Comparison of ENCODE assay signal across 8 mouse cellular contexts in the genomic region with DNA sequence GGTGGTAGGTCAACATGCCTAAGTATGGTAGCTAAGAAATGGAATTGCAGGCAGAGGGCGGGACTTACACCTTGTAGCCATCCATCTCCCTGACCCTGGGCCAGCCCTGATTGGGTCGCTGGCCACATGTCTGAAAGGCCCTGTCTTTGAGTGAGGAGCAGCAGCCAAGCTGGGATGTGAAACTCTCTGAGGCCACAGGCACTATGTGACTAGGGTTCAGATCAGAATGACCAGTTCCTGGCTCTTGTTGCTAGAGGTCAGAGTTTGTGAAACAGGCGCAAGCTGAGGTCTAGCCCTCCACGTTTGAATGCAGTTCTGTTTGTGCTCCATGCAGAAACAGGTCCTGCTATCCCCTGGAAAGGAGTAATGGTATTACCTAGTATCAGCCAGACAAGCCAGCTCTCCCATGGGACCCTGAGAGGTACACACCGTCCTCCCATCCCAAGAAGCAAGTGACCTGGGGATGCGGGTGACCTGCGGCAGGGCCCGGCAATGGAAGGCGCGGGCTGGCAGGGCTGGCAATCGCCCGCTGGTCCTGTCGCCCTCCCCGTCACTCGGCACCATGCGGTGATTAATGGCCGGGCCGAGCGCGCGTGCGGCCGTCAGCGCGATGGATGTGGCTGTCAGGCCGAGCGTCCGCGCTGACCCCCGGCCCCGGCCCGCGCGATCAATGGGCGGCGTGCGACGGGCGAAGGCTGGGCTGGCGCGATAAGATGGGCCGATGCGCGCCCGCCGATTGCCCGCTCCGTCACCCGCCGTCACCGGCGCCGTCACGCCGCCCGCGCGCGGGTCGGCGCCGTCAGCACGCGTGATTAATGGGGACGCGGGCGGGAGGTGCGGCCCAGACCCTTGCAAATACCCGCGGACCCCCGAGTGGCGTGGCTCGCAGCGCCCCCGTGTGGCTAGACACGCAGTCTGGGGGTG. TPM values are rescaled to one million over a fixed set of nuclear protein-coding genes. Genes with fewer than 3 reads are reported as not detected.
A peak's percentile ranks its signal among the peaks of the same experiment; 100 is the strongest.
DNase-seq lines count a peak whose midpoint lies in the region; ATAC-seq and TF ChIP-seq lines count a peak whose summit lies in the region.

No protein-coding gene starts in this region.

- H3K9ac ChIP-seq in heart, embryonic 14.5 days (ENCODE audit: low read length) = peak overlapping the region; percentile 68
- peak overlapping the region; percentile 48 for H3K9ac ChIP-seq in lung, embryonic 15.5 days

- H3K27ac ChIP-seq in embryonic facial prominence, embryonic 10.5 days (replicated peaks) = peak overlapping the region; percentile 71
- no peak overlapping the region for H3K27ac ChIP-seq in heart, embryonic 14.5 days (replicated peaks in 1 of 2; ENCODE audit: control insufficient read depth in 1 of 2, insufficient read depth in 1 of 2, low read depth in 2 of 2, low read length in 2 of 2)
- peak overlapping the region; percentile 90 for H3K27ac ChIP-seq in layer of hippocampus, adult 2 months
- H3K27ac ChIP-seq in lung, embryonic 15.5 days = no peak overlapping the region

- peaks cover 38% of the 10 kb centered on the region for H3K4me1 ChIP-seq in E14TG2a.4 (replicated peaks; ENCODE audit: low read depth, low read length)
- peaks cover 11% of the 10 kb centered on the region for H3K4me1 ChIP-seq in embryonic facial prominence, embryonic 10.5 days
- peaks cover 4 to 19% of the 10 kb centered on the region in 2 experiments; a peak in 3 of 4 replicates for H3K4me1 ChIP-seq in heart, embryonic 14.5 days (ENCODE audit: control insufficient read depth in 2 of 2, insufficient read depth in 2 of 2, low read length in 2 of 2)
- H3K4me1 ChIP-seq in lung, embryonic 15.5 days = peaks cover 7% of the 10 kb centered on the region

- no peak for ATAC-seq in heart, embryonic 14.5 days (ENCODE audit: insufficient number of reproducible peaks, insufficient read depth, low FRiP score, low read depth)
- ATAC-seq in lung, embryonic 15.5 days (ENCODE audit: borderline replicate concordance, extremely low read depth, low FRiP score, low TSS enrichment) = peak; percentile 67

- H3K4me2 ChIP-seq in heart, embryonic 14.5 days (ENCODE audit: low read length) = peak overlapping the region; percentile 81
- peak overlapping the region; percentile 98 for H3K4me2 ChIP-seq in lung, embryonic 15.5 days

- DNase-seq in adrenal gland, postnatal 25 days = peak; percentile 65
- peak; percentile 87 for DNase-seq in embryonic facial prominence, embryonic 10.5 days (ENCODE audit: low spot score)
- DNase-seq in layer of hippocampus, adult 2 months (ENCODE audit: low spot score in 2 of 2) = peak; percentile 57 to 80
- DNase-seq in ovary, postnatal 36 days (ENCODE audit: low spot score) = peak; percentile 55
- DNase-seq in urinary bladder, postnatal 14 days (ENCODE audit: low spot score) = peak; percentile 46

- TF ChIP-seq CTCF in E14TG2a.4 (conservative IDR thresholded peaks at IDR 0.05; ENCODE audit: low read length) = no peak
- TF ChIP-seq CTCF in layer of hippocampus, adult 2 months (conservative IDR thresholded peaks at IDR 0.05) = peak; percentile 90

- H3K4me3 ChIP-seq in E14TG2a.4 (replicated peaks; ENCODE audit: low read length) = peak overlapping the region; percentile 81
- H3K4me3 ChIP-seq in embryonic facial prominence, embryonic 10.5 days = peak overlapping the region; percentile 68
- H3K4me3 ChIP-seq in heart, embryonic 14.5 days (ENCODE audit: control insufficient read depth in 1 of 2, insufficient read depth in 1 of 2, low read depth in 1 of 2, low read length in 2 of 2) = peak overlapping the region; percentile 48 to 65
- peak overlapping the region; percentile 70 for H3K4me3 ChIP-seq in layer of hippocampus, adult 2 months
- peak overlapping the region; percentile 52 for H3K4me3 ChIP-seq in lung, embryonic 15.5 days

- peaks cover 73% of the 10 kb centered on the region for H3K36me3 ChIP-seq in E14TG2a.4 (ENCODE audit: insufficient read depth, low read length)
- peaks cover 64% of the 10 kb centered on the region for H3K36me3 ChIP-seq in embryonic facial prominence, embryonic 10.5 days (replicated peaks)
- peaks cover 44% of the 10 kb centered on the region for H3K36me3 ChIP-seq in heart, embryonic 14.5 days (ENCODE audit: control insufficient read depth, insufficient read depth, low read length)
- H3K36me3 ChIP-seq in lung, embryonic 15.5 days = peaks cover 40% of the 10 kb centered on the region

- no peaks in the 10 kb centered on the region for H3K9me3 ChIP-seq in E14TG2a.4 (ENCODE audit: low read length)
- no peaks in the 10 kb centered on the region for H3K9me3 ChIP-seq in embryonic facial prominence, embryonic 10.5 days
- no peaks in the 10 kb centered on the region for H3K9me3 ChIP-seq in heart, embryonic 14.5 days (ENCODE audit: control insufficient read depth, low read length)
- no peaks in the 10 kb centered on the region for H3K9me3 ChIP-seq in lung, embryonic 15.5 days

- WGBS in embryonic facial prominence, embryonic 10.5 days = 3% methylated on average over 76 of the region's 76 CpGs
- WGBS in heart, embryonic 14.5 days = 4% methylated on average over 73 of the region's 76 CpGs
- 2% methylated on average over 64 of the region's 76 CpGs for WGBS in lung, embryonic 15.5 days

- H3K27me3 ChIP-seq in E14TG2a.4 (ENCODE audit: insufficient read depth, low read length) = peaks cover 6% of the 10 kb centered on the region
- H3K27me3 ChIP-seq in embryonic facial prominence, embryonic 10.5 days (replicated peaks; ENCODE audit: low read depth, poor library complexity, severe bottlenecking) = peaks cover 12% of the 10 kb centered on the region; the same call in 1 of the 2 replicates
- H3K27me3 ChIP-seq in heart, embryonic 14.5 days (ENCODE audit: control insufficient read depth, insufficient read depth, low read length) = no peaks in the 10 kb centered on the region
- no peaks in the 10 kb centered on the region for H3K27me3 ChIP-seq in lung, embryonic 15.5 days

RNA-seq across cellular contexts. Expression of a gene that starts 19.0 kb away (rescaled TPM):
- 172 and 176 TPM in 2 replicates for total RNA-seq in adrenal gland, postnatal 25 days (2021)
- 211 and 222 TPM in 2 replicates for polyA plus RNA-seq in embryonic facial prominence, embryonic 10.5 days (2016; fragmentation: Nextera tagmentation; extraction: Ambion mirVana)
- polyA plus RNA-seq in heart, embryonic 14.5 days (2014; fragmentation: Nextera tagmentation; extraction: Ambion mirVana) = 161 and 166 TPM in 2 replicates
- total RNA-seq in layer of hippocampus, adult 2 months (2021) = 10 to 100 TPM; 80.9 to 94.0 TPM
- polyA plus RNA-seq in lung, embryonic 15.5 days (2015; fragmentation: Nextera tagmentation; extraction: Ambion mirVana) = 236 and 241 TPM in 2 replicates

RNA-seq across cellular contexts. Expression of a gene that starts 34.5 kb away (rescaled TPM):
- total RNA-seq in adrenal gland, postnatal 25 days (2021) = 24.9 and 33.9 TPM in 2 replicates
- polyA plus RNA-seq in embryonic facial prominence, embryonic 10.5 days (2016; fragmentation: Nextera tagmentation; extraction: Ambion mirVana) = 215 and 227 TPM in 2 replicates
- polyA plus RNA-seq in heart, embryonic 14.5 days (2014; fragmentation: Nextera tagmentation; extraction: Ambion mirVana) = 68.9 and 72.2 TPM in 2 replicates
- 10 to 100 TPM; 40.3 to 41.1 TPM for total RNA-seq in layer of hippocampus, adult 2 months (2021)
- polyA plus RNA-seq in lung, embryonic 15.5 days (2015; fragmentation: Nextera tagmentation; extraction: Ambion mirVana) = 147 and 148 TPM in 2 replicates

RNA-seq across cellular contexts. Expression of a gene that starts 53.4 kb away (rescaled TPM):
- 14.2 and 16.6 TPM in 2 replicates for total RNA-seq in adrenal gland, postnatal 25 days (2021)
- polyA plus RNA-seq in embryonic facial prominence, embryonic 10.5 days (2016; fragmentation: Nextera tagmentation; extraction: Ambion mirVana) = 44.6 and 45.0 TPM in 2 replicates
- polyA plus RNA-seq in heart, embryonic 14.5 days (2014; fragmentation: Nextera tagmentation; extraction: Ambion mirVana) = 19.2 and 19.7 TPM in 2 replicates
- total RNA-seq in layer of hippocampus, adult 2 months (2021) = 10 to 100 TPM; 27.5 to 29.4 TPM
- polyA plus RNA-seq in lung, embryonic 15.5 days (2015; fragmentation: Nextera tagmentation; extraction: Ambion mirVana) = 37.7 and 42.4 TPM in 2 replicates

Comparison
In these comparisons a context has a peak if more than half of its experiments do, and no peak if none do; other contexts are left out.
1. H3K27ac ChIP-seq: peak in embryonic facial prominence, embryonic 10.5 days (single experiment) and layer of hippocampus, adult 2 months (single experiment); none in heart, embryonic 14.5 days (0 of 2) and lung, embryonic 15.5 days (single experiment).
2. Peak in every context shown above with its lines, with median percentiles within 50 percentile points of each other: H3K4me3 ChIP-seq and DNase-seq.